In genomic region chr4:152650198-152650597, GRCm38 (mm10) we compare ENCODE assay signal across 20 mouse cellular contexts.
DNase-seq lines count a peak whose midpoint lies in the region; ATAC-seq and TF ChIP-seq lines count a peak whose summit lies in the region.
"Had no signal": no experiment of that assay in that cellular context is flagged by ENCODE, and none has a peak within 500 bp of the region (broad histone marks: within the 10 kb centered on the region; RNA-seq: fewer than 3 reads in every experiment).

No protein-coding gene starts in this region.

- no peak overlapping the region for H3K27ac ChIP-seq in kidney, embryonic 14.5 days (ENCODE audit: low read depth, low read length)
- no peak overlapping the region for H3K27ac ChIP-seq in kidney, adult 2 months (ENCODE audit: insufficient read depth, low read depth, low read length)
- no peak overlapping the region for H3K27ac ChIP-seq in testis, adult 2 months (ENCODE audit: control insufficient read depth, insufficient read depth, low read depth, low read length)
- peak overlapping the region; percentile 53; the same call in 1 of the 2 replicates for H3K27ac ChIP-seq in limb, embryonic 10.5 days
- H3K27ac ChIP-seq: heart, adult 2 months; heart, embryonic 13.5 days; hindbrain, embryonic 13.5 days; neural tube, embryonic 13.5 days had no signal

- TF ChIP-seq CTCF in kidney, adult 2 months (conservative IDR thresholded peaks at IDR 0.05; ENCODE audit: insufficient read depth, insufficient read length, low read depth, low read length) = no peak
- TF ChIP-seq CTCF in testis, adult 2 months (IDR thresholded peaks at IDR 0.05; ENCODE audit: control insufficient read depth, insufficient read depth, insufficient replicate concordance, low read depth, low read length) = no peak

- no peak overlapping the region for H3K9ac ChIP-seq in kidney, embryonic 14.5 days (ENCODE audit: low read depth, low read length)
- H3K9ac ChIP-seq: heart, embryonic 13.5 days; hindbrain, embryonic 13.5 days; neural tube, embryonic 13.5 days had no signal

- DNase-seq in kidney, adult 2 months = no peak
- no peak for DNase-seq in testis, postnatal 10 days (ENCODE audit: low spot score)
- DNase-seq in limb, embryonic 10.5 days (ENCODE audit: low spot score) = no peak
- no peak for DNase-seq in layer of hippocampus, adult 9-11 months
- no peak for DNase-seq in adrenal gland, postnatal 25 days
- DNase-seq in thymus, postnatal 25 days = no peak
- DNase-seq: cerebellum, adult 11 months; gastrocnemius, postnatal 36 days; heart, adult 2 months; heart, postnatal 14 days; kidney, postnatal 10 days; lung, postnatal 4 days; midbrain, embryonic 14.5 days; thymus, postnatal 36 days had no signal

- no peaks in the 10 kb centered on the region for H3K4me1 ChIP-seq in kidney, embryonic 14.5 days (ENCODE audit: control insufficient read depth, insufficient read depth, low read length)
- no peaks in the 10 kb centered on the region for H3K4me1 ChIP-seq in kidney, adult 2 months (ENCODE audit: control insufficient read depth, insufficient read depth, low read length)
- H3K4me1 ChIP-seq in testis, adult 2 months (ENCODE audit: control insufficient read depth, insufficient read depth, low read length) = peaks cover 9% of the 10 kb centered on the region
- peaks cover 3% of the 10 kb centered on the region; the same call in 1 of the 2 replicates for H3K4me1 ChIP-seq in limb, embryonic 10.5 days
- H3K4me1 ChIP-seq: heart, embryonic 13.5 days had no signal

- no peak overlapping the region for H3K4me2 ChIP-seq in kidney, embryonic 14.5 days (replicated peaks; ENCODE audit: low read depth, low read length)
- H3K4me2 ChIP-seq: heart, embryonic 13.5 days; hindbrain, embryonic 13.5 days; neural tube, embryonic 13.5 days had no signal

- H3K4me3 ChIP-seq in kidney, embryonic 14.5 days (ENCODE audit: low read length) = no peak overlapping the region
- no peak overlapping the region for H3K4me3 ChIP-seq in kidney, adult 2 months (ENCODE audit: insufficient read depth, low read depth, low read length)
- H3K4me3 ChIP-seq in testis, adult 2 months (ENCODE audit: control insufficient read depth, low read depth, low read length) = peak overlapping the region; percentile 36; the same call in 1 of the 2 replicates
- no peak overlapping the region for H3K4me3 ChIP-seq in limb, embryonic 10.5 days
- H3K4me3 ChIP-seq: heart, adult 2 months; heart, embryonic 13.5 days; hindbrain, embryonic 13.5 days; myocyte; neural tube, embryonic 13.5 days had no signal

- 52% methylated on average over 8 of the region's 8 CpGs for WGBS in kidney, embryonic 14.5 days
- 56% methylated on average over 8 of the region's 8 CpGs for WGBS in kidney, adult 2 months
- 74% methylated on average over 8 of the region's 8 CpGs for WGBS in limb, embryonic 10.5 days

- TF ChIP-seq POLR2A in kidney, adult 2 months (IDR thresholded peaks at IDR 0.05; ENCODE audit: low read depth, low read length) = no peak
- TF ChIP-seq POLR2A in testis, adult 2 months (IDR thresholded peaks at IDR 0.05; ENCODE audit: control insufficient read depth, low read depth, low read length) = no peak

- no peaks in the 10 kb centered on the region for H3K9me3 ChIP-seq in kidney, embryonic 14.5 days (ENCODE audit: control insufficient read depth, low read length)
- no peaks in the 10 kb centered on the region for H3K9me3 ChIP-seq in limb, embryonic 10.5 days (replicated peaks)
- H3K9me3 ChIP-seq: heart, embryonic 13.5 days; hindbrain, embryonic 13.5 days; neural tube, embryonic 13.5 days had no signal

- no peaks in the 10 kb centered on the region for H3K27me3 ChIP-seq in kidney, embryonic 14.5 days (ENCODE audit: control insufficient read depth, insufficient read depth, low read length)
- H3K27me3 ChIP-seq in kidney, adult 2 months (replicated peaks; ENCODE audit: control insufficient read depth, insufficient read depth, low read length) = no peaks in the 10 kb centered on the region
- H3K27me3 ChIP-seq in testis, adult 2 months (ENCODE audit: control insufficient read depth, insufficient read depth, low read length) = no peaks in the 10 kb centered on the region
- H3K27me3 ChIP-seq in limb, embryonic 10.5 days (ENCODE audit: low read depth, poor library complexity, severe bottlenecking) = no peaks in the 10 kb centered on the region
- H3K27me3 ChIP-seq: heart, embryonic 13.5 days; hindbrain, embryonic 13.5 days; neural tube, embryonic 13.5 days had no signal

- no peaks in the 10 kb centered on the region for H3K36me3 ChIP-seq in kidney, embryonic 14.5 days (ENCODE audit: control insufficient read depth, insufficient read depth, low read length)
- no peaks in the 10 kb centered on the region for H3K36me3 ChIP-seq in kidney, adult 2 months (ENCODE audit: control insufficient read depth, insufficient read depth, low read length)
- no peaks in the 10 kb centered on the region for H3K36me3 ChIP-seq in testis, adult 2 months (ENCODE audit: control insufficient read depth, insufficient read depth, low read length)
- H3K36me3 ChIP-seq in limb, embryonic 10.5 days = no peaks in the 10 kb centered on the region
- H3K36me3 ChIP-seq: heart, embryonic 13.5 days; hindbrain, embryonic 13.5 days; neural tube, embryonic 13.5 days had no signal

- ATAC-seq in kidney, embryonic 14.5 days (ENCODE audit: low FRiP score, low TSS enrichment) = peak; percentile 68
